Mouse (Mus musculus): ENCODE results near the gene Slc9a1.

DNA sequence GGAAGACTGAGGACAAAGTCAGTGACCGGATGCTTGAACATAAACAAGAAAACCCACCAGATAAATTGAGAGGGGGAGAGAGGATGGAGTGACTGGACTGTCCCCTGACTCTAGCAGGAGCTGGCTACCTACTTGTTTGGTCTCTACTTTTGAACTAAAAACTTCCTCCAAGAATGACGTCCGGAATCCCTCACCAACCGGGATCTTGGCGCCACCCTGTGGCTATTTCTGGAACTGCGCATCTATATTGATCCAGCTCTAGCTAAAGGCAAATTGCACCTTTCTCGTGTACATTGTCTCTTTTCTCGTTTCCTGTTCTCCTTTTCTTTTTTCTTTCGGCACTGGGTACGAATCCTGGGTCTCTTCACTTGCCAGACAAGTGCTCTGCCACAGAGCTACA is 82.0 kb downstream of the Slc9a1 start:
- TF ChIP-seq POLR2A (IDR thresholded peaks at IDR 0.05; ENCODE audit: borderline replicate concordance, insufficient read depth, low read length) (no peak), CTCF (IDR thresholded peaks at IDR 0.05; ENCODE audit: borderline replicate concordance, insufficient read depth, low read depth, low read length) (peak; percentile 92)
